Mouse (Mus musculus) adrenal gland, postnatal 14 days (tissue): ENCODE measurements around the gene Sirt2. TPM values are rescaled to one million over a fixed set of nuclear protein-coding genes. Genes with fewer than 3 reads are reported as not detected.

ENCODE experiments used
- DNase-seq: peaks from one replicate; pipeline ENCODE4 v3.0.0; 2021; ENCODE audit warnings: mixed read lengths
- total RNA-seq: library from RNA; stranded (reverse); gene quantifications from 2 replicates; pipeline ENCODE4 v1.2.3, GENCODE M21; 2021

Sirt2 gene
- total RNA-seq, 1 experiment from 2014 or later, result 66.5 TPM

- no peak for DNase-seq
These were observed 49.7 kb downstream of the Sirt2 start for GRCm38 (mm10) chr7:28816201-28816600.

GRCm38 (mm10) chr7:28816920-28817319 is 50.4 kb downstream of the Sirt2 start:
- DNase-seq, result no peak

- no peak for DNase-seq
These were observed 51.0 kb downstream of the Sirt2 start for GRCm38 (mm10) chr7:28817524-28817923.

GRCm38 (mm10) chr7:28817957-28818356 is 51.4 kb downstream of the Sirt2 start:
- no peak for DNase-seq

GRCm38 (mm10) chr7:28818436-28818835 is 51.9 kb downstream of the Sirt2 start:
- no peak for DNase-seq

GRCm38 (mm10) chr7:28818861-28819452 is 52.4 kb downstream of the Sirt2 start:
- no peak for DNase-seq

GRCm38 (mm10) chr7:28819571-28819970 is 53.0 kb downstream of the Sirt2 start:
- DNase-seq, result no peak

- DNase-seq, result peak; percentile 65
These were observed 54.1 kb downstream of the Sirt2 start for GRCm38 (mm10) chr7:28820358-28821260.

GRCm38 (mm10) chr7:28821261-28821831 is 54.8 kb downstream of the Sirt2 start:
- peak; percentile 83 for DNase-seq

GRCm38 (mm10) chr7:28822556-28822955 is 56.0 kb downstream of the Sirt2 start:
- DNase-seq, result no peak

- DNase-seq, result no peak
These were observed 56.7 kb downstream of the Sirt2 start for GRCm38 (mm10) chr7:28822993-28823903.

GRCm38 (mm10) chr7:28823932-28824331 is 57.4 kb downstream of the Sirt2 start:
- DNase-seq, result no peak

- DNase-seq, result peak; percentile 95
These were observed 58.6 kb downstream of the Sirt2 start, which contains the start of gene Ech1 for GRCm38 (mm10) chr7:28824941-28825685. Ech1 (plus strand) TSS chr7:28825217.

GRCm38 (mm10) chr7:28825686-28826401 is 59.3 kb downstream of the Sirt2 start:
- DNase-seq, result peak; percentile 44

GRCm38 (mm10) chr7:28826402-28826772 is 59.9 kb downstream of the Sirt2 start:
- peak; percentile 51 for DNase-seq

- DNase-seq, result peak; percentile 58
These were observed 60.8 kb downstream of the Sirt2 start for GRCm38 (mm10) chr7:28827338-28827737.

GRCm38 (mm10) chr7:28829821-28830220 is 63.3 kb downstream of the Sirt2 start:
- DNase-seq, result peak; percentile 84

GRCm38 (mm10) chr7:28830981-28831380 is 64.4 kb downstream of the Sirt2 start:
- no peak for DNase-seq

GRCm38 (mm10) chr7:28831411-28832125 is 65.0 kb downstream of the Sirt2 start:
- DNase-seq, result no peak

- no peak for DNase-seq
These were observed 65.6 kb downstream of the Sirt2 start for GRCm38 (mm10) chr7:28832137-28832536.
